Mouse (Mus musculus): Measurements from ENCODE around the gene Gchfr. TPM values are rescaled to one million over a fixed set of nuclear protein-coding genes. Genes with fewer than 3 reads are reported as not detected.

Gene Gchfr
- polyA plus RNA-seq, 1 experiment: 27.2 TPM

DNA sequence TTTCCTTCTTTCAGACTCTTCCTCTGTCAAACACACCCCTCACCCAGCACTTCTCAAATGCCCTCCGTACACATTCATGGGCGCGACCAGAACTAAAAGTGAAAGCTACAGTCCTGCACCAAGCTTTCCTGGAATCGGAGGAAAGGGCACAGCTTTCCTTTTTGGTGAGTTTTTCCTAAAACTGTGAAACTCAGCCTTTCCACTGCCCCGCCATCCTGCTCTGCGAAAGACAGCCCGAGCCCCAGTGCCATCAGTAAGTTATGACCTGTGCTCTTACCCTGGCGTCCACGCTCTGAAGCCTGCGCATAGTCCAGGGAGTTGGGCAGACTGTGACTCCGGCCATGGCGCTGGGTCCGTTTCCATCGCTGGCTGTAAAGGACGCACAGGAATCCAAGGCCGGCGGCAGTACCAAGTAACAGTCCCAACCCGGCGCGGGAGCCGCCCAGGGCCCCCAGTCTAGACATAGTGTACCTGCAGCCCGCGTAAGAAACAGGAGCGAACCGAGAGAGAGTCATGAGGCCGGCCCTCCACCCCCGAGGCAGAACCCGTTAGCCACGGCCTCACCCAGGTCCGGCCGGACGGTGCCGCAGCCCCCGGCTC, 11.4 kb upstream of the Gchfr start:
- 2% methylated on average over 34 of the region's 34 CpGs for WGBS
- Histone ChIP-seq H3K4me3 (replicated peaks; ENCODE audit: extremely low read depth, low read depth, low read length) (peak overlapping the region; percentile 94), H3K4me1 (ENCODE audit: control insufficient read depth, insufficient read depth, low read length) (peaks cover 7% of the 10 kb centered on the region; the same call in 1 of the 2 replicates)
- TF ChIP-seq POLR2A (IDR thresholded peaks at IDR 0.05; ENCODE audit: borderline replicate concordance, extremely low read depth, low read depth, low read length) (no peak), CTCF (IDR thresholded peaks at IDR 0.05; ENCODE audit: insufficient read depth, low read length) (no peak)
- DNase-seq: no peak

DNA sequence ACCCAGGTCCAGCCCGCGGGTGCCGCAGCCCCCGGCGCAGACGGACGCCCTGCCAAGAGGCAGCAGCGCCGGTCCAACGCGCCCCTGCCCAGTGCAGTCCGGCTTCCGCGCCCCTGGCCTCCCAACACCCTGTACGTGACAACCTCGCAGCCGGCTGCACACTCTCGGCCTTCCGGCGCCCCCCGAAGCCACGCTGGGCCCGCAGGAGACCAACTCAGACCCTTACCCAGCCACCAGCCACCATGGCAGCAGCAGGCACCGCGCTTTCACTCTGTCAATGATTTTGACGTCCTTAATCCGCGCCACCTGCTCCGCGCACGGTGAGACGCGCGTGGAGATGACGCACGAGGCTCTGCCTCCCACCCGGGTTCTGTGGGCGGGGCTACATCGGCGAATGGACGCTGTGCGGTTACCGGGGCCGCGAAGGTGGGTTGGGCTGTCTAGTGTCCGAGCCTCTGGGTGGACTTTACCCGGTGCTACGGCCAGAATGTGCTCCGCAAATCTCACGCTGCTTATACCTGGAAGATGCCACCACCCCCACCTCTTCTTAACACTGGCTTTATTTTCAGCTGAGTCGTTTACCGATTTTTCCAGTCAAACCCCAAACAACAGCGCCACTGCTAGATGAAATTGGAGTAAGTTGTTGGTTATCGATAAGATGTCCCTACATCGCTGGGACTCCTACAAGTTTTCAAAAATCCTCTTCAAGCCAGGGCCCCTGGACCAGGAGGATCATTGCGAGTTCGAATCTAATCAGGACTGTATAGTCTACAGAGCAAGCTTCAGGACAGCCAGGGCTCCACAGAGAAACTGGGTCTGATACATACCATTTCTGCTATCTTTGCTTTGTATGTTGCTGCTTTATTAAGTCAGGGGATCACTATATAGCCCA, 10.6 kb upstream of the Gchfr start, which contains the start of gene Rmdn3:
TSS of gene Rmdn3 (minus strand) at position 354 of the 892 bp plus-strand sequence.
- 1% methylated on average over 57 of the region's 57 CpGs for WGBS
- Histone ChIP-seq H3K4me3 (replicated peaks; ENCODE audit: extremely low read depth, low read depth, low read length) (peak within 1 kb of the TSS; percentile 94), H3K4me1 (ENCODE audit: control insufficient read depth, insufficient read depth, low read length) (peaks cover 8% of the 10 kb centered on the region; the same call in 1 of the 2 replicates)
- peak; percentile 95 for DNase-seq
- TF ChIP-seq POLR2A (IDR thresholded peaks at IDR 0.05; ENCODE audit: borderline replicate concordance, extremely low read depth, low read depth, low read length): peak; percentile 61; the same call in 1 of the 2 replicates
- TF ChIP-seq CTCF (IDR thresholded peaks at IDR 0.05; ENCODE audit: insufficient read depth, low read length): no peak

DNA sequence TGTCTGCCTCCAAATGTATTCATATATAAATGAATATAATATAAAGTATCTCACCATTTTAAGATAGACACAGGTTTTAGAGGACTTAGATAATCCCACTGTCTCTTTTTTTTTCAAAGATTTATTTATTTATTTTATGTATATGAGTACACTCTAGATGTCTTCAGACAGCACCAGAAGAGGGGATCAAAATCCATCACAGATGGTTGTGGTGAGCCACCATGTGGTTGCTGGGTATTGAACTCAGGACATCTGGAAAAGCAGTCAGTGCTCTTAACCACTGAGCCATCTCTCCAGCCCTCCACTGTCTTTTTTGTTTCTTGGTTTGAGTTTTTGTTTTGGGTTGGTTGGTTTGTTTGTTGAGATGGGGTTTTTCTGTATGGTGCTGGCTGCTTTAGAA, 9.7 kb upstream of the Gchfr start:
- Histone ChIP-seq H3K4me3 (replicated peaks; ENCODE audit: extremely low read depth, low read depth, low read length) (no peak overlapping the region), H3K4me1 (ENCODE audit: control insufficient read depth, insufficient read depth, low read length) (peaks cover 8% of the 10 kb centered on the region; the same call in 1 of the 2 replicates)
- TF ChIP-seq CTCF (IDR thresholded peaks at IDR 0.05; ENCODE audit: insufficient read depth, low read length): no peak
- no peak for TF ChIP-seq POLR2A (IDR thresholded peaks at IDR 0.05; ENCODE audit: borderline replicate concordance, extremely low read depth, low read depth, low read length)
- no peak for DNase-seq

DNA sequence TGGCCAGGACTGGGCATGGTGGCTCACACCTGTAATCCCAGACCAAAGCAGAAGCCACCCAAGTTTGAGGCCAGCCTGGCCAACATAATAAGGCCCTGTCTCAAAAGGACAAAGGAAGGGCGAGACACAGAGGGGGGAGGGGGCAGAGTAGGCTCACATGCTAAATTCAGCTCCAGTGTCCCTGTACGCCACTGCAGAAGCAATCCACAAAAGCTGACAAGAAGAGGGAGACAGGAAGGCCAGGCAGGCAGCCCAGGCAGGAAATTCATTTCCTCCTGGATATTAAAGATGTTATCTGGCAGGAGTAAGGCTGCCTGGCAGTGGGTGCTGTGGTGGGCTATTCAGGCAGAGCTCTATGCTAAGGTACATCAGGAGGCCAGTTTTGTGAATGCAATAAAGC, 6.3 kb upstream of the Gchfr start:
- H3K4me3 ChIP-seq (replicated peaks; ENCODE audit: extremely low read depth, low read depth, low read length): no peak overlapping the region
- TF ChIP-seq CTCF (IDR thresholded peaks at IDR 0.05; ENCODE audit: insufficient read depth, low read length) (no peak), POLR2A (IDR thresholded peaks at IDR 0.05; ENCODE audit: borderline replicate concordance, extremely low read depth, low read depth, low read length) (no peak)
- DNase-seq: no peak
- 0 out of 2 replicates have a peak, but pooled peaks cover 4% of the 10 kb centered on the region for H3K4me1 ChIP-seq (ENCODE audit: control insufficient read depth, insufficient read depth, low read length)
- 24% methylated on average over 2 of the region's 2 CpGs for WGBS

DNA sequence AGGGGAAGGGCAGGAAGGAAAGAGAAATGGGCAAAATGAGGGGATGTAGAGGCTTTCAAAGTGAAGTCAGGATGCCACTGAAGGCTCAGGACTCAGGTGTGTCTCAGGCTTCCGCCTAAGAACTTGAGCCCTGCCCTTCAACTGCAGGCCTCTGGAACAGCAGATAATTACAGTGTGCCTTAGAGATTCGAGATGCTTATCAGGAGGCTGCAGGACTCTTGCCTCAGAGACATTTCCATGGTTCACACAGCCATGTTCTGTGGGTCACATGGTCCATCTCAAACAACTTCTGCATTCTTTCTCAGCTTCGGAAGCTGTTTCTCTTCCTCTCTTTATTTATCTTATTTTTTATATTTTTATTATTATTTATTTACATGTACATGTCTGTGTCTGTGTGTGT, 4.4 kb upstream of the Gchfr start:
- Histone ChIP-seq H3K4me1 (ENCODE audit: control insufficient read depth, insufficient read depth, low read length) (peaks cover 9% of the 10 kb centered on the region), H3K4me3 (replicated peaks; ENCODE audit: extremely low read depth, low read depth, low read length) (no peak overlapping the region)
- TF ChIP-seq POLR2A (IDR thresholded peaks at IDR 0.05; ENCODE audit: borderline replicate concordance, extremely low read depth, low read depth, low read length) (no peak), CTCF (IDR thresholded peaks at IDR 0.05; ENCODE audit: insufficient read depth, low read length) (no peak)
- no peak for DNase-seq
- 43% methylated on average over 3 of the region's 3 CpGs for WGBS

DNA sequence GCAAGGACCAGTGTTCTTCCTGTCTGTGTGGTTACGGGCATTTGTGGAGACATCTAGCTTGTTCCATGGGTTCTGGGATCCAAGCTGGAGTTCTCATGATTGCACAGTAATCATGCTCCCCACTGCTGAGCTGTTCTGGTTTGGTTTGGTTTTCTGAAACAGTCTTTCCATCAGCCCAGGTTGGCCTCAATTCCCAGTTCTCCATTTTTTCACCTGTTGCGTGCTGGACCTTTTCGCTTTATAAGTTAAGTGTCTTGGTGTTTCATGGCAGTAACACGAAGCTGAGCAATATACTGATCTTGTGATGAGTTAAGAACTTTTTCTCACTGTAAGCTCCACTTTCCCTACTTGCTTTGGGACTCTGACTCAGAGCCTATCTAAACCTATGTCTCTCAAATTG, 3.6 kb upstream of the Gchfr start:
- H3K4me3 ChIP-seq (replicated peaks; ENCODE audit: extremely low read depth, low read depth, low read length): no peak overlapping the region
- H3K4me1 ChIP-seq (ENCODE audit: control insufficient read depth, insufficient read depth, low read length): peaks cover 9% of the 10 kb centered on the region
- WGBS: 79% methylated on average over 4 of the region's 4 CpGs
- TF ChIP-seq POLR2A (IDR thresholded peaks at IDR 0.05; ENCODE audit: borderline replicate concordance, extremely low read depth, low read depth, low read length): no peak
- TF ChIP-seq CTCF (IDR thresholded peaks at IDR 0.05; ENCODE audit: insufficient read depth, low read length): no peak
- DNase-seq: no peak

DNA sequence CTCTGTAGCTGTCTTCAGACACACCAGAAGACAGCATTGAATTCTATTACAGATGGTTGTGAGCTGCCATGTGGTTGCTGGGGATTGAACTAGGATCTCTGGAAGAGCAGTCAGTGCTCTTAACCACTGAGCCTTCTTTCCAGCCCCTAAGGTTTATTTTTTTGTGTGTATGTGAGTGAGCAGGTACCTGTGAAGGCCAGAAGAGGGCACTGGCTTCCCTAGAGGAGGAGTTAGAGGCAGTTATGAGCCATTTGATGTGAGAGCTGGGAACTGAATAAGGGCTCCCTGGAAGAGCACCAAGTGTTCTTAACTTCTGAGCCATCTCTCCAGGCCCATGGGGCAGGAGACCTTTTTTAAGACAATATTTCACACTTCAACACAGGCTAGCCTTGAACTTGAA, 2.2 kb upstream of the Gchfr start:
- H3K4me3 ChIP-seq (replicated peaks; ENCODE audit: extremely low read depth, low read depth, low read length): no peak overlapping the region
- peaks cover 9% of the 10 kb centered on the region for H3K4me1 ChIP-seq (ENCODE audit: control insufficient read depth, insufficient read depth, low read length)
- TF ChIP-seq CTCF (IDR thresholded peaks at IDR 0.05; ENCODE audit: insufficient read depth, low read length): no peak
- no peak for TF ChIP-seq POLR2A (IDR thresholded peaks at IDR 0.05; ENCODE audit: borderline replicate concordance, extremely low read depth, low read depth, low read length)
- DNase-seq: no peak

DNA sequence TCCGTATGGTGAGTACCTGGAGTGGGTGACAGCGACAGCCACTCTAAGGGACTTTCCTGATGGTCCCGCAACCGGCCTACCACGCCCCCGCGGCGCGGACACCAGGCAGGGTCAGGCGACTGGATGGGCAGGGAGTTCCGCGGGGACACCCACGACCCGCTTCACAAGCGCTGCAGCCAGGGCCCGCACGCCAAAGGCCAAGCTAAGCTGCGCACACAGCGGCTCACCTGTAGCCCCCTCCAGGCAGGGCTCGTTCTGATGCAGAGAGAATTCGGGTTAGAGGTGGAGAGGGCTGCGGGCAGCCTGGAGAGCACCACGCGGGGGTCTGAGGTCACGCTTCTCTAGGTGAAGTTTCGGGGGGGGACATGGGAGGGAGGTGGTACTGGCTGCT, 288 bp downstream of the Gchfr start:
- no peak for DNase-seq
- WGBS: 5% methylated on average over 26 of the region's 26 CpGs
- peak overlapping the region; percentile 73 for H3K4me3 ChIP-seq (replicated peaks; ENCODE audit: extremely low read depth, low read depth, low read length)
- TF ChIP-seq CTCF (IDR thresholded peaks at IDR 0.05; ENCODE audit: insufficient read depth, low read length) (no peak), POLR2A (IDR thresholded peaks at IDR 0.05; ENCODE audit: borderline replicate concordance, extremely low read depth, low read depth, low read length) (no peak)
- peaks cover 7% of the 10 kb centered on the region for H3K4me1 ChIP-seq (ENCODE audit: control insufficient read depth, insufficient read depth, low read length)

DNA sequence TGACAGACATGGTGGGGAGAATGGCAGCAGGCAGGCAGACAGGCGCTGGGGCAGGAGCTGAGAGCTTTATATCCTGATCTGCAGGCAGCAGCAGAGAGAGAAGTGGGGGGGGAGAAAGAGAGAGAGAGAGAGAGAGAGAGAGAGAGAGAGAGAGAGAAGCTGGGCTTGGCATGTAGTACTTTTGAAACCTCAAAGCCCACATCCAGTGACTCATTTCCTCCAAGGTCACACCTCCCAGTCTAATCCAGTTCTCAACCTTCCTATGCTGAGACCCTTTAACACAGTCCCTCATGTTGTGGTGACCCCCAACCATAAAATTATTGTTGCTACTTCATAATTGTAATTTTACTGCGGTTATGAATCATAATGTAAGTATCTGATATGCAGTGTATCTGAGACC, 2.7 kb downstream of the Gchfr start:
- TF ChIP-seq CTCF (IDR thresholded peaks at IDR 0.05; ENCODE audit: insufficient read depth, low read length): no peak
- no peak for TF ChIP-seq POLR2A (IDR thresholded peaks at IDR 0.05; ENCODE audit: borderline replicate concordance, extremely low read depth, low read depth, low read length)
- 88% methylated on average over 2 of the region's 2 CpGs for WGBS

More for the DNA sequence above, 2.7 kb downstream of the Gchfr start:
- no peak overlapping the region for H3K4me3 ChIP-seq (replicated peaks; ENCODE audit: extremely low read depth, low read depth, low read length)
- no peak for DNase-seq
- H3K4me1 ChIP-seq (ENCODE audit: control insufficient read depth, insufficient read depth, low read length): peaks cover 9% of the 10 kb centered on the region
